Mouse (Mus musculus) C2C12 (cell line): ENCODE measurements around the gene Cd209g. TPM values are rescaled to one million over a fixed set of nuclear protein-coding genes. Genes with fewer than 3 reads are reported as not detected.

Experiments
- H3K27me3 ChIP-seq: one replicate; pipeline ENCODE4 v1.6.1; 2011; ENCODE audit not compliant: control insufficient read depth, insufficient read depth, insufficient read length
- H3K36me3 ChIP-seq: one replicate; pipeline ENCODE4 v1.6.1; 2011; ENCODE audit not compliant: control insufficient read depth, insufficient read depth
- H3K4me3 ChIP-seq: one replicate; pipeline ENCODE4 v1.5.1; 2011; ENCODE audit warnings: mild to moderate bottlenecking, control low read depth; ENCODE audit not compliant: poor library complexity, insufficient read depth, severe bottlenecking
- H3K79me2 ChIP-seq: one replicate; pipeline ENCODE4 v1.6.1; 2011; ENCODE audit not compliant: control insufficient read depth, insufficient read depth
- H3K79me3 ChIP-seq: one replicate; pipeline ENCODE4 v1.6.1; 2011; ENCODE audit warnings: low read depth, control low read depth
- H3ac ChIP-seq: one replicate; pipeline ENCODE3; 2011; ENCODE audit warnings: low read depth; ENCODE audit not compliant: control insufficient read depth, insufficient read length
- CEBPB ChIP-seq: IDR thresholded peaks from one replicate; pipeline ENCODE4 v1.6.1; 2011; ENCODE audit warnings: low read depth, mild to moderate bottlenecking, control low read depth, moderate library complexity
- CTCF ChIP-seq: IDR thresholded peaks from one replicate; pipeline ENCODE4 v1.5.1; 2011; ENCODE audit not compliant: control insufficient read depth, insufficient read depth, insufficient read length
- FOSL1 ChIP-seq: IDR thresholded peaks from one replicate; pipeline ENCODE4 v1.8.0; 2011; ENCODE audit warnings: mild to moderate bottlenecking, low read length; ENCODE audit not compliant: poor library complexity, insufficient read depth, severe bottlenecking
- MAX ChIP-seq: IDR thresholded peaks from one replicate; pipeline ENCODE4 v1.6.1; 2011; ENCODE audit warnings: mild to moderate bottlenecking, control low read depth
- MYOD1 ChIP-seq: IDR thresholded peaks from one replicate; pipeline ENCODE4 v1.6.1; 2011; ENCODE audit warnings: low read depth; ENCODE audit not compliant: control insufficient read depth, insufficient read length
- MYOG ChIP-seq: IDR thresholded peaks from one replicate; pipeline ENCODE4 v1.6.1; 2011; ENCODE audit not compliant: control insufficient read depth, insufficient read length; ENCODE audit errors: extremely low read depth
- USF1 ChIP-seq: IDR thresholded peaks from one replicate; pipeline ENCODE4 v1.6.1; 2011; ENCODE audit warnings: low read depth, mild to moderate bottlenecking, control low read depth, moderate library complexity
- polyA plus RNA-seq: library from polyadenylated mRNA; unstranded; fragments of >200 nt; fragmentation: generic; extraction: Trizol; gene quantifications from one replicate; pipeline ENCODE4 v1.2.1, GENCODE M21; 2012; ENCODE audit warnings: missing spikeins

The Cd209g gene
- polyA plus RNA-seq, 1 experiment, result not detected

- no peak overlapping the region for H3K4me3 ChIP-seq
- no peaks in the 10 kb centered on the region for H3K36me3 ChIP-seq
- no peaks in the 10 kb centered on the region for H3K79me3 ChIP-seq
- no peak overlapping the region for H3ac ChIP-seq
- no peak for TF ChIP-seq MYOD1
- no peak for TF ChIP-seq CTCF
- no peak for TF ChIP-seq MYOG
- TF ChIP-seq MAX, result no peak
- no peak for TF ChIP-seq FOSL1
- no peak for TF ChIP-seq CEBPB
- TF ChIP-seq USF1, result no peak
- H3K79me2 ChIP-seq, result no peaks in the 10 kb centered on the region
- no peaks in the 10 kb centered on the region for H3K27me3 ChIP-seq
Measured at GRCm38 (mm10) chr8:4154878-4155277, 21.0 kb downstream of the Cd209g start.

- Histone ChIP-seq H3K27me3 (no peaks in the 10 kb centered on the region), H3K79me3 (no peaks in the 10 kb centered on the region), H3K79me2 (no peaks in the 10 kb centered on the region), H3K36me3 (no peaks in the 10 kb centered on the region), H3K4me3 (no peak overlapping the region), H3ac (no peak overlapping the region)
- TF ChIP-seq MYOD1 (no peak), CEBPB (no peak), MAX (no peak), USF1 (no peak), FOSL1 (no peak), MYOG (no peak), CTCF (no peak)
Measured at GRCm38 (mm10) chr8:4162786-4163185, 28.9 kb downstream of the Cd209g start.

GRCm38 (mm10) chr8:4165176-4165851 lies 31.4 kb downstream of the Cd209g start:
- H3K36me3 ChIP-seq, result no peaks in the 10 kb centered on the region
- peak overlapping the region; percentile 28 for H3K4me3 ChIP-seq
- peak overlapping the region; percentile 62 for H3ac ChIP-seq
- TF ChIP-seq FOSL1, result no peak
- no peak for TF ChIP-seq CEBPB
- no peak for TF ChIP-seq MYOD1
- no peak for TF ChIP-seq MYOG
- no peaks in the 10 kb centered on the region for H3K27me3 ChIP-seq
- H3K79me3 ChIP-seq, result no peaks in the 10 kb centered on the region
- no peaks in the 10 kb centered on the region for H3K79me2 ChIP-seq

GRCm38 (mm10) chr8:4165852-4166751 lies 32.2 kb downstream of the Cd209g start, which contains the start of gene Evi5l:
Gene Evi5l (plus strand): TSS chr8:4166567.
- H3K4me3 ChIP-seq, result peak within 1 kb of the TSS; percentile 57

GRCm38 (mm10) chr8:4166881-4167525 lies 33.1 kb downstream of the Cd209g start:
- H3K79me2 ChIP-seq, result no peaks in the 10 kb centered on the region
- H3K27me3 ChIP-seq, result no peaks in the 10 kb centered on the region
- TF ChIP-seq MYOD1 (no peak), USF1 (no peak), MYOG (no peak), MAX (no peak), CEBPB (no peak), CTCF (no peak), FOSL1 (no peak)
- H3ac ChIP-seq, result peak overlapping the region; percentile 60
- no peaks in the 10 kb centered on the region for H3K79me3 ChIP-seq
- peak overlapping the region; percentile 57 for H3K4me3 ChIP-seq
- no peaks in the 10 kb centered on the region for H3K36me3 ChIP-seq

More at GRCm38 (mm10) chr8:4165852-4166751, 32.2 kb downstream of the Cd209g start, which contains the start of gene Evi5l:
- H3ac ChIP-seq, result peak within 1 kb of the TSS; percentile 62
- H3K79me2 ChIP-seq, result no peaks in the 10 kb centered on the region
- TF ChIP-seq CEBPB, result peak; percentile 70
- TF ChIP-seq MYOD1, result no peak
- H3K79me3 ChIP-seq, result no peaks in the 10 kb centered on the region
- no peaks in the 10 kb centered on the region for H3K27me3 ChIP-seq
- H3K36me3 ChIP-seq, result no peaks in the 10 kb centered on the region

GRCm38 (mm10) chr8:4167918-4168317 lies 34.0 kb downstream of the Cd209g start:
- TF ChIP-seq CTCF (no peak), MYOD1 (no peak), MAX (no peak), MYOG (no peak), FOSL1 (no peak), CEBPB (no peak)
- H3ac ChIP-seq, result no peak overlapping the region
- H3K27me3 ChIP-seq, result no peaks in the 10 kb centered on the region
- no peak overlapping the region for H3K4me3 ChIP-seq
- no peaks in the 10 kb centered on the region for H3K79me3 ChIP-seq
- no peaks in the 10 kb centered on the region for H3K79me2 ChIP-seq
- H3K36me3 ChIP-seq, result no peaks in the 10 kb centered on the region
